Mouse (Mus musculus) hindbrain, embryonic 14.5 days (tissue): ENCODE data around the gene Klf15. TPM values are rescaled to one million over a fixed set of nuclear protein-coding genes. Genes with fewer than 3 reads are reported as not detected.

ENCODE experiments used
- ATAC-seq: fragments of 200-750 bp; cut with Nextera tagmentation; 2 replicates; pipeline ENCODE4 v1.8.0; 2017; ENCODE audit warnings: moderate number of reproducible peaks, mild to moderate bottlenecking, moderate TSS enrichment, moderate library complexity; ENCODE audit not compliant: low FRiP score
- DNase-seq: peaks from one replicate; pipeline ENCODE4 v3.0.0-alpha.2; 2015; ENCODE audit warnings: low spot score
- H3K27ac ChIP-seq: fragments of 300-500 bp; sonication (generic); 2 replicates; pipeline ENCODE4 v1.5.1; 2014; ENCODE audit warnings: mild to moderate bottlenecking, moderate library complexity
- H3K27me3 ChIP-seq: fragments of 300-500 bp; sonication (generic); 2 replicates; pipeline ENCODE4 v1.6.1; 2014; ENCODE audit warnings: mild to moderate bottlenecking, low read length, mixed read lengths; ENCODE audit not compliant: control insufficient read depth, insufficient read depth
- H3K36me3 ChIP-seq: fragments of 300-500 bp; sonication (generic); replicated peaks from 2 replicates; pipeline ENCODE4 v1.6.1; 2014; ENCODE audit not compliant: control insufficient read depth, insufficient read depth
- H3K4me1 ChIP-seq: fragments of 300-500 bp; sonication (generic); replicated peaks from 2 replicates; pipeline ENCODE4 v1.6.1; 2014; ENCODE audit warnings: antibody characterized with exemption, low read length, mixed read lengths; ENCODE audit not compliant: control insufficient read depth, insufficient read depth
- H3K4me2 ChIP-seq: fragments of 300-500 bp; sonication (generic); replicated peaks from 2 replicates; pipeline ENCODE4 v1.6.1; 2014; ENCODE audit warnings: mild to moderate bottlenecking, moderate library complexity
- H3K4me3 ChIP-seq: fragments of 300-500 bp; sonication (generic); replicated peaks from 2 replicates; pipeline ENCODE4 v1.5.1; 2014; ENCODE audit warnings: mild to moderate bottlenecking, low read length
- H3K9ac ChIP-seq: fragments of 300-500 bp; sonication (generic); 2 replicates; pipeline ENCODE4 v1.6.1; 2014
- H3K9me3 ChIP-seq: fragments of 300-500 bp; sonication (generic); 2 replicates; pipeline ENCODE4 v1.6.1; 2016; ENCODE audit warnings: low read length; ENCODE audit not compliant: control insufficient read depth
- WGBS: fragments of 180-500 bp; shearing (Covaris S2); extraction: QIAGEN DNeasy Blood & Tissue Kit; methylation state at CpG from one replicate; pipeline ENCODE4 v1.1.7; 2014; 5-methylcytosine and 5-hydroxymethylcytosine counted together
- polyA plus RNA-seq: library from polyadenylated mRNA; unstranded; fragments of >200 nt; fragmentation: Nextera tagmentation; extraction: Ambion mirVana; gene quantifications from 2 replicates; pipeline ENCODE4 v1.2.1, GENCODE M21; 2014

Klf15 gene
- polyA plus RNA-seq, 1 experiment from 2014 or later: 15.7 TPM

- H3K9ac ChIP-seq: no peak overlapping the region
- whole genome bisulfite sequencing: 80% methylated on average over 10 of the region's 10 CpGs
- no peaks in the 10 kb centered on the region for H3K27me3 ChIP-seq
- no peaks in the 10 kb centered on the region for H3K4me1 ChIP-seq
- H3K9me3 ChIP-seq: peaks cover 4% of the 10 kb centered on the region; the same call in 1 of the 2 replicates
- H3K36me3 ChIP-seq: no peaks in the 10 kb centered on the region
- H3K4me3 ChIP-seq: no peak overlapping the region
- DNase-seq (no peak), ATAC-seq (no peak)
- H3K4me2 ChIP-seq: no peak overlapping the region
- no peak overlapping the region for H3K27ac ChIP-seq
Observed at GRCm38 (mm10) chr6:90436192-90436907, 26.0 kb upstream of the Klf15 start.

- H3K4me1 ChIP-seq: no peaks in the 10 kb centered on the region
- 89% methylated on average over 3 of the region's 3 CpGs for WGBS
- no peak overlapping the region for H3K9ac ChIP-seq
- no peak for DNase-seq
- H3K27ac ChIP-seq: no peak overlapping the region
- H3K4me3 ChIP-seq: no peak overlapping the region
- H3K9me3 ChIP-seq: peaks cover 4% of the 10 kb centered on the region; the same call in 1 of the 2 replicates
- no peaks in the 10 kb centered on the region for H3K36me3 ChIP-seq
- ATAC-seq: no peak
- H3K4me2 ChIP-seq: no peak overlapping the region
- no peaks in the 10 kb centered on the region for H3K27me3 ChIP-seq
Observed at GRCm38 (mm10) chr6:90437041-90437440, 25.3 kb upstream of the Klf15 start.

- no peak overlapping the region for H3K4me2 ChIP-seq
- ATAC-seq (peak; percentile 84), DNase-seq (peak; percentile 67)
- no peaks in the 10 kb centered on the region for H3K27me3 ChIP-seq
- no peaks in the 10 kb centered on the region for H3K9me3 ChIP-seq
- 27% methylated on average over 4 of the region's 4 CpGs for WGBS
- no peaks in the 10 kb centered on the region for H3K4me1 ChIP-seq
- H3K9ac ChIP-seq: no peak overlapping the region
- peak overlapping the region; percentile 58 for H3K27ac ChIP-seq
- no peak overlapping the region for H3K4me3 ChIP-seq
- H3K36me3 ChIP-seq: no peaks in the 10 kb centered on the region
Observed at GRCm38 (mm10) chr6:90446883-90447282, 15.5 kb upstream of the Klf15 start.

GRCm38 (mm10) chr6:90450179-90450578, 12.2 kb upstream of the Klf15 start:
- no peak overlapping the region for H3K27ac ChIP-seq
- H3K9me3 ChIP-seq: no peaks in the 10 kb centered on the region
- no peaks in the 10 kb centered on the region for H3K27me3 ChIP-seq
- no peak overlapping the region for H3K9ac ChIP-seq
- H3K4me1 ChIP-seq: no peaks in the 10 kb centered on the region
- H3K4me3 ChIP-seq: no peak overlapping the region
- WGBS: 37% methylated on average over 7 of the region's 7 CpGs
- DNase-seq (peak; percentile 59), ATAC-seq (no peak)
- no peak overlapping the region for H3K4me2 ChIP-seq
- no peaks in the 10 kb centered on the region for H3K36me3 ChIP-seq

- H3K9ac ChIP-seq: no peak overlapping the region
- WGBS: 71% methylated on average over 5 of the region's 5 CpGs
- 0 out of 2 replicates have a peak, but pooled peaks have one; percentile 56 for ATAC-seq
- H3K9me3 ChIP-seq: no peaks in the 10 kb centered on the region
- no peak for DNase-seq
- H3K4me1 ChIP-seq: no peaks in the 10 kb centered on the region
- H3K36me3 ChIP-seq: no peaks in the 10 kb centered on the region
- H3K4me3 ChIP-seq: no peak overlapping the region
- no peaks in the 10 kb centered on the region for H3K27me3 ChIP-seq
- H3K4me2 ChIP-seq: no peak overlapping the region
- no peak overlapping the region for H3K27ac ChIP-seq
Observed at GRCm38 (mm10) chr6:90450697-90451096, 11.7 kb upstream of the Klf15 start.

- no peaks in the 10 kb centered on the region for H3K4me1 ChIP-seq
- DNase-seq (no peak), ATAC-seq (no peak)
- no peaks in the 10 kb centered on the region for H3K36me3 ChIP-seq
- H3K4me3 ChIP-seq: no peak overlapping the region
- no peak overlapping the region for H3K27ac ChIP-seq
- no peaks in the 10 kb centered on the region for H3K9me3 ChIP-seq
- H3K4me2 ChIP-seq: no peak overlapping the region
- WGBS: 91% methylated on average over 5 of the region's 5 CpGs
- H3K9ac ChIP-seq: no peak overlapping the region
- H3K27me3 ChIP-seq: no peaks in the 10 kb centered on the region
Observed at GRCm38 (mm10) chr6:90451512-90451911, 10.9 kb upstream of the Klf15 start.

GRCm38 (mm10) chr6:90452603-90453002, 9.8 kb upstream of the Klf15 start:
- Histone ChIP-seq H3K36me3 (no peaks in the 10 kb centered on the region), H3K27ac (no peak overlapping the region), H3K27me3 (no peaks in the 10 kb centered on the region), H3K4me2 (no peak overlapping the region), H3K4me3 (no peak overlapping the region), H3K4me1 (no peaks in the 10 kb centered on the region), H3K9ac (no peak overlapping the region), H3K9me3 (no peaks in the 10 kb centered on the region)
- DNase-seq: no peak
- ATAC-seq: no peak

GRCm38 (mm10) chr6:90453751-90454150, 8.6 kb upstream of the Klf15 start:
- H3K4me3 ChIP-seq: no peak overlapping the region
- no peaks in the 10 kb centered on the region for H3K36me3 ChIP-seq
- no peaks in the 10 kb centered on the region for H3K4me1 ChIP-seq
- H3K27me3 ChIP-seq: no peaks in the 10 kb centered on the region
- no peak overlapping the region for H3K4me2 ChIP-seq
- ATAC-seq (no peak), DNase-seq (no peak)
- no peaks in the 10 kb centered on the region for H3K9me3 ChIP-seq
- no peak overlapping the region for H3K27ac ChIP-seq
- no peak overlapping the region for H3K9ac ChIP-seq
- WGBS: 83% methylated on average over 5 of the region's 5 CpGs

- Histone ChIP-seq H3K9me3 (no peaks in the 10 kb centered on the region), H3K27ac (no peak overlapping the region), H3K27me3 (peaks cover 14% of the 10 kb centered on the region; the same call in 1 of the 2 replicates), H3K36me3 (no peaks in the 10 kb centered on the region), H3K4me3 (no peak overlapping the region), H3K4me2 (no peak overlapping the region), H3K4me1 (no peaks in the 10 kb centered on the region), H3K9ac (no peak overlapping the region)
- ATAC-seq (no peak), DNase-seq (no peak)
- WGBS: 81% methylated on average over 2 of the region's 2 CpGs
Observed at GRCm38 (mm10) chr6:90457421-90457820, 5.0 kb upstream of the Klf15 start.

GRCm38 (mm10) chr6:90461181-90461580, 1.2 kb upstream of the Klf15 start:
- H3K27ac ChIP-seq: no peak overlapping the region
- peaks cover 24% of the 10 kb centered on the region for H3K27me3 ChIP-seq
- H3K9me3 ChIP-seq: no peaks in the 10 kb centered on the region
- ATAC-seq: no peak
- no peak overlapping the region for H3K9ac ChIP-seq
- H3K4me1 ChIP-seq: peaks cover 15% of the 10 kb centered on the region; the same call in 1 of the 2 replicates
- no peak overlapping the region for H3K4me3 ChIP-seq
- H3K4me2 ChIP-seq: no peak overlapping the region
- H3K36me3 ChIP-seq: no peaks in the 10 kb centered on the region
- DNase-seq: no peak
- WGBS: 46% methylated on average over 2 of the region's 2 CpGs
